Mouse (Mus musculus) ES-E14 (cell line): ENCODE data around the gene Wnk2. TPM values are rescaled to one million over a fixed set of nuclear protein-coding genes. Genes with fewer than 3 reads are reported as not detected.

Experiments used
- DNase-seq: peaks from one replicate; pipeline ENCODE4 v3.0.0-alpha.2; 2013; ENCODE audit warnings: low read depth, low spot score
- H3K27ac ChIP-seq: 2 replicates; pipeline ENCODE4 v1.5.1; 2012; ENCODE audit warnings: low read depth, mild to moderate bottlenecking, low read length, moderate library complexity, mixed read lengths; ENCODE audit not compliant: poor library complexity, insufficient read depth, severe bottlenecking
- H3K36me3 ChIP-seq: 2 replicates; pipeline ENCODE4 v1.6.1; 2012; ENCODE audit warnings: mild to moderate bottlenecking, low read length, moderate library complexity, mixed read lengths; ENCODE audit not compliant: control insufficient read depth, poor library complexity, insufficient read depth, severe bottlenecking
- H3K4me1 ChIP-seq, 2 experiments: fragments of 150-350 bp in 1 of 2; sonication (generic) in 1 of 2; 2 replicates each; pipeline ENCODE4 v1.6.1; 2012; ENCODE audit warnings: low read length in 2 of 2, mild to moderate bottlenecking in 1 of 2, mixed read lengths in 1 of 2; ENCODE audit not compliant: control insufficient read depth in 2 of 2, insufficient read depth in 2 of 2, poor library complexity in 1 of 2
- H3K4me3 ChIP-seq, 2 experiments: fragments of 150-350 bp in 1 of 2; sonication (generic) in 1 of 2; 2 replicates each; pipeline ENCODE4 v1.5.1; 2012; ENCODE audit warnings: low read length in 2 of 2, low read depth in 1 of 2, mild to moderate bottlenecking in 1 of 2, mixed read lengths in 1 of 2; ENCODE audit not compliant: insufficient read depth in 1 of 2, poor library complexity in 1 of 2, severe bottlenecking in 1 of 2
- H3K9ac ChIP-seq: 2 replicates; pipeline ENCODE4 v1.6.1; 2012; ENCODE audit warnings: low read depth, mild to moderate bottlenecking, low read length, mixed read lengths; ENCODE audit not compliant: poor library complexity, insufficient read depth, severe bottlenecking
- H3K9me3 ChIP-seq: fragments of 150-350 bp; sonication (generic); 2 replicates; pipeline ENCODE4 v1.6.1; 2012; ENCODE audit warnings: low read depth, mild to moderate bottlenecking, low read length; ENCODE audit not compliant: control insufficient read depth, insufficient read depth
- CHD2 ChIP-seq: IDR thresholded peaks from 2 replicates; pipeline ENCODE4 v1.6.1; 2014; ENCODE audit warnings: mild to moderate bottlenecking, low read depth, low read length, inconsistent platforms
- HCFC1 ChIP-seq: IDR thresholded peaks from 2 replicates; pipeline ENCODE4 v1.6.1; 2012; ENCODE audit warnings: low read length, inconsistent platforms, borderline replicate concordance; ENCODE audit not compliant: insufficient read depth
- MAFK ChIP-seq: IDR thresholded peaks from 2 replicates; pipeline ENCODE4 v1.6.1; 2014; ENCODE audit warnings: mild to moderate bottlenecking, low read depth, low read length, inconsistent platforms; ENCODE audit not compliant: insufficient read depth
- ZC3H11A ChIP-seq: IDR thresholded peaks from 2 replicates; pipeline ENCODE4 v1.6.1; 2012; ENCODE audit warnings: low read depth, mild to moderate bottlenecking, inconsistent platforms, low read length, borderline replicate concordance
- ZNF384 ChIP-seq: IDR thresholded peaks from 2 replicates; pipeline ENCODE4 v1.6.1; 2012; ENCODE audit warnings: low read depth, low read length, inconsistent platforms
- in situ Hi-C, 2 experiments: fragments of 600-800 bp; cut with MboI; formaldehyde crosslinking; loops; one replicate each; pipeline ENCODE4 v1.15.1; 2025; ENCODE audit warnings: low sequenced_read_pairs in 2 of 2, inconsistent platforms in 1 of 2; ENCODE audit not compliant: unreplicated experiment in 2 of 2
- total RNA-seq: library from RNA; depleted of rRNA; stranded (reverse); fragments of 300-350 nt; gene quantifications from 2 replicates; pipeline ENCODE4 v1.2.3, GENCODE M21; 2012

The Wnk2 gene
- total RNA-seq, 1 experiment = 1.6 TPM

GRCm38 (mm10) chr13:49169448-49170207 lies 21.8 kb upstream of the Wnk2 start:
- 0 out of 4 replicates have a peak, but pooled peaks cover 0 to 2% of the 10 kb centered on the region in 2 experiments for H3K4me1 ChIP-seq
- in situ Hi-C loops = loop anchor here in 1 of 2 experiments (25.0 kb wide), 1 partner anchor 507 kb away; the partner anchor contains the start of gene Barx1
- no peaks in the 10 kb centered on the region for H3K9me3 ChIP-seq
- no peak overlapping the region for H3K4me3 ChIP-seq
- H3K27ac ChIP-seq = no peak overlapping the region
- H3K36me3 ChIP-seq = no peaks in the 10 kb centered on the region
- DNase-seq = no peak
- TF ChIP-seq ZNF384 = no peak
- no peak for TF ChIP-seq HCFC1
- TF ChIP-seq MAFK = no peak
- TF ChIP-seq ZC3H11A = no peak
- no peak for TF ChIP-seq CHD2
- H3K9ac ChIP-seq = no peak overlapping the region

- no peaks in the 10 kb centered on the region for H3K4me1 ChIP-seq
- no peak overlapping the region for H3K27ac ChIP-seq
- no peak for TF ChIP-seq HCFC1
- TF ChIP-seq CHD2 = no peak
- no peak for TF ChIP-seq MAFK
- no peak for TF ChIP-seq ZC3H11A
- no peak for TF ChIP-seq ZNF384
- DNase-seq = no peak
- H3K9me3 ChIP-seq = no peaks in the 10 kb centered on the region
- no peak overlapping the region for H3K9ac ChIP-seq
- H3K4me3 ChIP-seq = no peak overlapping the region
- in situ Hi-C loops = loop anchor here in 1 of 2 experiments (25.0 kb wide), 1 partner anchor 505 kb away; the partner anchor contains the start of gene Barx1
- H3K36me3 ChIP-seq = no peaks in the 10 kb centered on the region
Observed at GRCm38 (mm10) chr13:49167081-49167480, 19.3 kb upstream of the Wnk2 start.

GRCm38 (mm10) chr13:49163645-49164044 lies 15.8 kb upstream of the Wnk2 start:
- in situ Hi-C loops = loop anchor here in 1 of 2 experiments (25.0 kb wide), 1 partner anchor 501 kb away; the partner anchor contains the start of gene Barx1
- Histone ChIP-seq H3K4me3 (no peak overlapping the region), H3K9ac (no peak overlapping the region), H3K4me1 (peaks cover 0 to 4% of the 10 kb centered on the region in 2 experiments; a peak in 1 of 4 replicates), H3K36me3 (no peaks in the 10 kb centered on the region), H3K9me3 (no peaks in the 10 kb centered on the region), H3K27ac (no peak overlapping the region)
- TF ChIP-seq ZNF384 = no peak
- TF ChIP-seq CHD2 = no peak
- no peak for TF ChIP-seq ZC3H11A
- no peak for TF ChIP-seq HCFC1
- no peak for TF ChIP-seq MAFK
- no peak for DNase-seq

GRCm38 (mm10) chr13:49162722-49163121 lies 14.9 kb upstream of the Wnk2 start:
- Histone ChIP-seq H3K4me1 (peaks cover 0 to 4% of the 10 kb centered on the region in 2 experiments; a peak in 1 of 4 replicates), H3K27ac (no peak overlapping the region), H3K36me3 (no peaks in the 10 kb centered on the region), H3K4me3 (no peak overlapping the region), H3K9ac (no peak overlapping the region), H3K9me3 (no peaks in the 10 kb centered on the region)
- no peak for DNase-seq
- TF ChIP-seq ZNF384 (no peak), ZC3H11A (no peak), HCFC1 (no peak), MAFK (no peak), CHD2 (no peak)
- in situ Hi-C loops = loop anchor here in 1 of 2 experiments (25.0 kb wide), 1 partner anchor 500 kb away; the partner anchor contains the start of gene Barx1
